Mouse (Mus musculus) cerebellum, adult 9-10 months (tissue): ENCODE results near the gene D430019H16Rik.

ENCODE experiments used
- DNase-seq: peaks from one replicate; pipeline ENCODE4 v3.0.0; 2022

The D430019H16Rik gene

GRCm38 (mm10) chr12:105453670-105454257 lies at the start of gene D430019H16Rik:
Gene D430019H16Rik, plus strand, starts transcription at chr12:105453856.
- no peak for DNase-seq

GRCm38 (mm10) chr12:105406008-105406407 lies 47.6 kb upstream of the D430019H16Rik start:
- no peak for DNase-seq

- no peak for DNase-seq
Measured at GRCm38 (mm10) chr12:105413909-105414308, 39.7 kb upstream of the D430019H16Rik start.

GRCm38 (mm10) chr12:105420476-105420875 lies 33.2 kb upstream of the D430019H16Rik start:
- no peak for DNase-seq

- DNase-seq, result no peak
Measured at GRCm38 (mm10) chr12:105426541-105426940, 27.1 kb upstream of the D430019H16Rik start.

GRCm38 (mm10) chr12:105427039-105427757 lies 26.5 kb upstream of the D430019H16Rik start:
- peak; percentile 80 for DNase-seq

GRCm38 (mm10) chr12:105431872-105432271 lies 21.8 kb upstream of the D430019H16Rik start:
- DNase-seq, result no peak

GRCm38 (mm10) chr12:105432807-105433206 lies 20.8 kb upstream of the D430019H16Rik start:
- DNase-seq, result no peak

- DNase-seq, result no peak
Measured at GRCm38 (mm10) chr12:105438259-105438658, 15.4 kb upstream of the D430019H16Rik start.

- no peak for DNase-seq
Measured at GRCm38 (mm10) chr12:105439976-105440375, 13.7 kb upstream of the D430019H16Rik start.

- no peak for DNase-seq
Measured at GRCm38 (mm10) chr12:105443569-105443968, 10.1 kb upstream of the D430019H16Rik start.

- DNase-seq, result no peak
Measured at GRCm38 (mm10) chr12:105445767-105446166, 7.9 kb upstream of the D430019H16Rik start.

- no peak for DNase-seq
Measured at GRCm38 (mm10) chr12:105449239-105449638, 4.4 kb upstream of the D430019H16Rik start.

GRCm38 (mm10) chr12:105454258-105455062 lies 804 bp downstream of the D430019H16Rik start:
- no peak for DNase-seq

- DNase-seq, result no peak
Measured at GRCm38 (mm10) chr12:105455063-105455559, 1.5 kb downstream of the D430019H16Rik start.

GRCm38 (mm10) chr12:105458791-105459190 lies 5.1 kb downstream of the D430019H16Rik start:
- DNase-seq, result no peak

GRCm38 (mm10) chr12:105461066-105461465 lies 7.4 kb downstream of the D430019H16Rik start:
- no peak for DNase-seq

- DNase-seq, result no peak
Measured at GRCm38 (mm10) chr12:105469026-105469425, 15.4 kb downstream of the D430019H16Rik start.

- no peak for DNase-seq
Measured at GRCm38 (mm10) chr12:105475230-105475911, 21.7 kb downstream of the D430019H16Rik start.

- peak; percentile 46 for DNase-seq
Measured at GRCm38 (mm10) chr12:105476453-105476852, 22.8 kb downstream of the D430019H16Rik start.

GRCm38 (mm10) chr12:105476993-105477392 lies 23.3 kb downstream of the D430019H16Rik start:
- DNase-seq, result no peak

GRCm38 (mm10) chr12:105483503-105483902 lies 29.8 kb downstream of the D430019H16Rik start:
- peak; percentile 50 for DNase-seq

GRCm38 (mm10) chr12:105490227-105490626 lies 36.6 kb downstream of the D430019H16Rik start:
- DNase-seq, result no peak
